Mouse (Mus musculus): ENCODE measurements around the gene Gzmk. TPM values are rescaled to one million over a fixed set of nuclear protein-coding genes. Genes with fewer than 3 reads are reported as not detected.
"Not testable (repeated sequence)": the region's sequence is repeated elsewhere in the genome, so short reads cannot be mapped to it uniquely, and the experiment has no call there.

Gzmk gene
- total RNA-seq (2021): not detected in 2 replicates
- long read RNA-seq, experiment 1, partial matches to known transcripts: 0 of 1 reads
- long read RNA-seq, experiment 1, other reads (novel, unspliced or antisense): 1 of 1 reads
- long read RNA-seq, experiment 2: 0 reads

DNA sequence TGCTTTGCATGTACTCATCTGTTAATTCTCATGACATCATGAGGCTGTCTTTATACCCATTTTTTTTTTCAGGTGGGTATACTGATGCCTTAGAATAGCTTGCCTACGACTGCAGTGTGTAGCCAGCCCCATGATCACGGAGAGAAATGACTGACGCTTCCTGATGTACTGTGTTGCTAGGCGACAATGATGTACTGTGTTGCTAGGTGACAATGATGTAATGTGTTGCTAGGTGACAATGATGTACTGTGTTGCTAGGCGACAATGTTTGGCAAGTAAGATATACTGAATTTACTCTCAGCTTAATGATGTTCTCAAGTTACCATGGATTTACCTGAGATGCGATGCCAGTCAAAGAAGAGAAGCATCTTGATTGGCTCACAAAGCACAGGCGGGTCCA lies at the start of gene Gzmk:
Gzmk (minus strand) TSS at position 98 of the 400 bp plus-strand sequence.
- no peak for DNase-seq

DNA sequence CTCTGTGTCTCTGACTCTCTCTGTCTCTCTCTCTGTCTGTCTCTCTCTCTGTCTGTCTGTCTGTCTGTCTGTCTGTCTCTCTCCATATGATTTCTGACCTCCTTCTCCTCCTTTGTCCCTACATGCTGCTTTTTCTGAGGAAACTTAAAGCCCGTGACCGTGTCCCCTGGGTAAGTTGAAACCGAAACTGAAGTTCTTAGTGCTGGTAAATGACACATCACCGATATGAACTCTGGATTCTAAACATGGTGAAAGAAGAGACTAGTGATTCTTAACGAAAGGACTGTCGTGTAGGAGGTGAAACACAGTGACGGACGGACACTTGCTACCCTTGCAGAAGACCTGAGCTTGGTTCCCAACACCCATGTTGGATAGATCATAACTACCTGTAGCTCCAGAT lies 45.5 kb upstream of the Gzmk start:
- DNase-seq: no peak

DNA sequence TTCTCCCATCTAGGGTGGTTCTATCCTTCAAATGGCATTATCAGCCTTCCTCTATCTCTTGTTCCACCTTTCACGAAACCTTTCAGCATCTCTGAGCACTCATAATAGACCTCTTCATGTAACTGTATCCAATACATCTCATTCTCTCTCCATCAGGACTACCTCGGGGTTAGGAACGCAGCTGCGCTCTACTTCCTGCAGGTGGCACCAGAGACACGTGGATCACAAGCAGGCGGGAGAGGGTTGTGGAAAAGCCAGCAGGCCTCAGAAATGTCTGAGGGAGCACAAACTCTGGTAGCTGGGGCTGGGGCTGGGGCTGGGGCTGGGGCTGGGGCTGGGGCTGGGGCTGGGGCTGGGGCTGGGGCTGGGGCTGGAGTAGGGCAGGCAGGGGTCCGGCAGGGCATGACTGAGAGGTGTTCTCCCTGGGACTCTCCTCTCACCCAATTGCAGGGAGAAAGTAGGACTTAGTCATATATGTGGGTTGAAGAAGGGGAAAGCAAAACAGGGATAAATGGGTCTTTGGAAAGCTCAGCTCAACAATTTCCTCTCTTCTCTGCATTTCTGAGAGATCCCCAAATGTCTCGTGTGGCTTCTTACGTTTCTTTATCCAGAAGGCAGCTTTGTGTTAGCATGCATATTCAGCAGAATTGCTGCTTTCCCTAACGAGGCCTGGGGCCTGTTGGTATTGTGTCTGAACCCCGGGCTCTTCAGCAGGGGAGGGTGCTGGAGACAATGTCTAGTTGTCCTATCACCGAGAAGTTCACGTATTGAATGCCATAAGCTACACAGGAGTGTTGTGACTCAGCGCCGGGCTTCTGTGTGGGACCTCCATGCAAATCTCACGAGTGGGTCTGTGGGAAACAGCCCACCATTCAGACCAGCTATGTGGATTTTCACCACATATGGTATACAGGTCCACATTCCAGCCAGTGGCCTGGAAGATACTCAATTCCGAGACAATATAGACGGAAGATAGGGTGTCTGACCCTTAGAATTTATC lies 44.4 kb upstream of the Gzmk start:
- peak; percentile 87 for DNase-seq

DNA sequence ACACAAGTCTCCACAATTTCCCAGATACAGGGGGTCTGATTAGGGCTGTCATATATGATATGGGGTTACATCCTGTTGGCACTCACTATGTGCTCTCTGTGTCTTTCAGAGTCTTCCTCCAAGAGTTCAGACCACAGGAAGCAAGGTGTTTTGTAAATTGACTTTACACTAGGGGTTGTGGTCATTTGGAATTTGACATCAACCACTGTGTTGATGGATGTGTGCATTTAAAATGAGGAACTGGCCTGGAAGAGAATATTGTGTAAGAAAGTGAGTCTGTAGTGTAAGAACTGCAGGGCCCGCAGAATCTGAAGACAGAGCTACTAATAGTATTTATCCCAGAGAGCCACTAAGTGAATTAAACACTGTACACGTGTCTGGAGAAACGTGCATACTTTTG lies 41.5 kb upstream of the Gzmk start:
- no peak for DNase-seq

DNA sequence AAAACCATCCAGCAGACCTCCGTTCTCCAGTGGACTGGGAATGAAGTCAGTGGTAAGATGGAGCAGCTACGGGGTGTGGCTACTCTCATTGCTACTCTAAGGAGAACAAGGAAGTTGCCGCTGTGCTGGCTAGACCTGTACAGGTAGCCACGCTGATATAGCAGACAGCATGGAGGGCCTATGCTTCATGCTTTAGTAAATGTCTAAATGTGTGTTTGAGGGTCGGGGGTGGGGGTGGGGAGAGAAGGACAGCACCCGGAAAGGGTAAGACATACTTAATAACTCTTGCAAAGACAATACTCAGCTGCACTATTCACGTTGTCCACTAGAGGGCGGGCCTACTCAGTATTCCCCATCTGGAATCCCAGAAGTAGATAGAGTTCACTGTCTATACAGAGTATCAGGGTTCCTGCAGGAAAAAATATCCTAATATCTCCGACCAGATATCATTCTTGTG lies 40.8 kb upstream of the Gzmk start:
- peak; percentile 82 for DNase-seq

DNA sequence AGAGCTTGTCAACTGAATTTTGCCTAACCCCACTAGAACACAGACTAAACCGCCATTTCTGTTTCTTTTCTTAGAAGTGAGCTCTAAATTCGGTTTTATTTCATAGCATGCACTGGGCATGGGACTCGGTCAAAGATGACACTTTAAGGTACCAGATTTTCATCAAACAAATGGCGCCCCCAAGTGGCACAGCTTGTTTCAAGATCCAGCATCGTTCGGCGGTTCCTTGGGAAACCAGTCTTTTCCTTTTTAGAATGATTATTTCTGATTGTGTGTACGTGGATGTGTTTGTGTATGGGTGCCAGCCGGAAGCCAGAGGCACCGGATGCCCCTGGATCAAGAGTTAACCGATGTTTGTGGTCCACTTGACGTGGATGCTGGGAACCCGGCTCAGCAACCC lies 39.5 kb upstream of the Gzmk start:
- DNase-seq: peak; percentile 65

DNA sequence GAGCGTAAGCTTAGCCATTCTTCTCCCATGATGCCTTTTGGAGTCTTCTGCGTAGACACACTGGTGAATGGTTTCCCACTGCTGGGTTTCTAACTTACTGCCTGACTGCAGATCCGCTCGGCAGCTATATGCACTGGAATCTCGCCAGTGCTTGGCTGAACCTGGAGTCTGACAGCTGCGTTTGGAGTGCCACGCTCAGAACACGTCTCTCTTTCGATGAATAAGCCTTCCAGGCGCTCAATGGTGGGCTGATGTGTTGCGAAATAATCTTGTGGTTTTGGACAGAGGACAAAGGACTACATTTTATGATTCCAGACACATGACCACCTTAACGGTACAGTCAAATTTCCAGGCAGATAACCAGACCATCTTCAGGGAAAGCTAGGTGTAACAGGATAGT lies 37.1 kb upstream of the Gzmk start:
- DNase-seq: no peak

DNA sequence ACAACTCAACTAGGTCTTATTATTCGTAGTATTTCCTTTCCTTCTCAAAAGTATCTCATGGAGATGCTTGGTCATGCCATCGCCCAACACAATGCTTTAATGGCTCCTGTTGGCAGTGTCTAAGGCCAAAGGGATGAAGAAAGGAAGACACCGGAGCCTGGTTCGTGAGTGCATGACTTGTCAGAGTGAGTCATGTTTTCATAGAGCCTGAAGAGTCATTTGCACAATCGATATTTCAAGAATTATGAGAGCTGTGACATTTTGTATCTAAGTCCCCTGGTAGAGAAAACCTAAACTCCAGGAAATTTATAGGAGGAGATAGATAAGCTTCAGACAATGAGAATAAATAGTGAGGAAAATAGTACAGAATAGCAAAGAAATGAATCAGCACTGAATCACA lies 33.5 kb upstream of the Gzmk start:
- no peak for DNase-seq

DNA sequence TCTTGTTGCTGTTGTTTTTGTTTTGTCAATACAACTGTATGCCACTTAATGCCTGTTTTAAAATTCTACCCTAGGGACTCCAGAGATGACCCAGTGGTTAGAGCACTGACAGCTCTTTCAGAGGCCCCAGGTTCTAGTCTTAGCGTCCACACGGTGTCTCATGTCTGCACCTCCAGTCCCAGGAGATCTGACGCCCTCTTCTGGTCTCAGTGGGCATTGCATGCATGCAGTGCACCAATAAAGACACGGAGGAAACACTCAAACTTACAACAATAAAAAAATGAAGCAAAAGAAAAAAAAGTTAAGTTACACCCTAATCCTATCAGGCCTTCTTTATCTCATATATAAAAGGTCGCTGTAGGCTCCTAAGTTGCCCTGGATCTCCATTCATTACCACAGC lies 31.5 kb upstream of the Gzmk start:
- peak; percentile 29 for DNase-seq

DNA sequence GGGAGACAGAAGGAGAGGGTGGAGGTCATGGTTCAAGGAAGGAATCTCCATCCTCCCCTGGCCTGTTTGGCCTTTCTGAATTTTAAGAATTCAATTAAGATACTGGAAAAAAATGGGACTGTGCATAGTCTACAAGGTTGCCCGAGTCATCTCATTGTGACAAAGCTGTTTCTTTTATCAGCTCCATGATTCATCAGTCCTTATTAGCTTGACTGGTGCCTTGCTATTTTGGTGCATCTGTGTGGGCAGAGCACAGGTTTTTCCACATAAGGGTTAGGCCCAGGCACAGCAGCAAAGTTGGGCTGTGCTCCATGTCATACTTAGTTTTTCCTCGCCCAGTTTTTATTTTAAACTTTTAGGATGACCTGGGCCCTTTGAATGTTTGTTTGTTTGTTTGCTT lies 31.1 kb upstream of the Gzmk start:
- DNase-seq: no peak

DNA sequence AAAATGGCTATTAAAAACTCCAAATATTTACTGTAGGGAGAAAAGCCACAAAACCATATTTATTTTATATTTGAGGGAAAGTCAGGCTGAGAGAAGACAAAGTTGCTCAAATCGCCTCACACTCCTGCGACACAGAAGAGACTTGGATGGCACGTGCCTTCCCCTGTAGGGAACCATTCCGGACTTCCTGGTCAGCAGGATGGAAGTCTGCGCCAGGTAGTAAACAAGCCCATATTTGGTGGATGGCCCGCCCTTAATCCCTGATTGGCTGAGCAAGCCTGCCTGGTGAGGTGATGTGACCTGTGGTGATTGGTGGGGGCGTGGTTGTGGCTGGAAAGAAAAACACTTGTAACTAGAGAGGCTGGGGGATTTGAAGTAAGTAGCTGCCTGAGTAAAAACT lies 26.9 kb upstream of the Gzmk start:
- DNase-seq: not testable (repeated sequence)

DNA sequence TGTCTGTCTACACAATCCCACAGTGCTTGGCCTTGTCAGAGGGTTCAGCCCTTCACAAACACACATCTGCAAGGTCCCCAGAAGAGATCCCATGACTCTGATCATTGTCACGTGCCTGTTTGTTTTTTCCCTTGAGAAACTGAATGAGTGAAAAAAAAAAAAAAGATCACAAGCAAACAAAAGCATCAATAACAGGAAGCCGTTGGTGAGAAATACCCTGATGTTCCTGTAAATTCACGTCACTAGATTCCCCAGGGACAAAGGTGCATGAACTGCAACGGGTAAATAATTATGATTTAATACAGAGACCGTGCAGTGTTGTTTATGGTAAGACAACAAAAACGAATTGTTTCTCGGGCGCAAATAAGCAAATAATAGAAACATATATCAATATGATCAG lies 19.3 kb upstream of the Gzmk start:
- DNase-seq: no peak

DNA sequence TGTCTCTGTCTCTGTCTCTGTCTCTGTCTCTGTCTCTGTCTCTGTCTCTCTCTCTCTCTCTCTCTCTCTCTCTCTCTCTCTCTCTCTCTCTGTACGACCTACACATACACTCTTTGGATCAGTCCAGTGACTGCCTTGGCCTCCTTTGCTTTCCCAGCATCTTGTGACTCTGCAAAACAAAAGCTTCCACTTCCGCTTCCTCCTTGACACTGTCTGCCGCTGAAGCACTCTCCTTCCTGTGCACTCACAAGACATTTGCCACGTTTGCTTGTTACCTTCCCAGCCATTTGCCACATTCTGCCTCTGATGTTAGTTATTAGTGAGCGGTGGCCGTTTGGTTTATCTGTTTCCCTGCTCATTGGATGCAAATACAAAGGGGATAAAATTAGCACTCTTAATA lies 16.4 kb upstream of the Gzmk start:
- no peak for DNase-seq

DNA sequence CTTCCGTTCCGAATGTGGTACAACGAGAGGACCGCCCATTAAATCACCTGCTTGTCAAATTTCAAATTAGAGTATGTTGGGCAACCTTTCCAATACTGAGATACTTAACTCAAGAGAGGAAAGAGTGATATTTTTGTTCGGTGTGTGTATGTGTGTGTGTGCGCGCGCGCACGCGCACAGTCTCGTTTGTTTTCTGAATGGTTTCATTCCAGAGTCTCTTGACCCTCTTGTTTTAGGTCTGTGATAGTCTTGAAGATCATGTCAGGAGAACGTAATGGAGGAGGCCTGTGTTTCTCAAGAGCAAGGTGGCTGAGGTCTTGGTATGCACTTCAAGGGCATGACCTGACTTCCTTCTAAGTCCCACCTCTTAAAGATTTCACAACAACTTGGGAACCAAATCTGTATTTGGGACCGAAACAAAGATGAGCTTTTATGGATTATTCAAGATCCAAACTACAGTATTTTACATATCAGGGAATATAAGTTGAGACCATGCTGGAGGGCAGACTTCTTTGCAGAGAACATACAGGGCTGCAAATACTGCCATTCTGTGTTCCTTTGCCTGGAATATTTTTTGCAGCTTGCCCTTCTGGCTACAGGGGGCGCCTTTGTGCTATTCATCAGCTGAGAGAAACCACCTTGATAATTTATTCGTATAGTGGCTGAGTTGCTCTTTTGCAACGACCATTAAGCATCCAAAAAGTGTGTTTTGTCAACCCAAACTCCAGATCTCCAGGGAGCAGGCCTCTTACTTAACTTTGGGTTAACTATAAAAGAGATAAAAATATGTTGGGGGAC lies 2.2 kb upstream of the Gzmk start:
- no peak for DNase-seq

DNA sequence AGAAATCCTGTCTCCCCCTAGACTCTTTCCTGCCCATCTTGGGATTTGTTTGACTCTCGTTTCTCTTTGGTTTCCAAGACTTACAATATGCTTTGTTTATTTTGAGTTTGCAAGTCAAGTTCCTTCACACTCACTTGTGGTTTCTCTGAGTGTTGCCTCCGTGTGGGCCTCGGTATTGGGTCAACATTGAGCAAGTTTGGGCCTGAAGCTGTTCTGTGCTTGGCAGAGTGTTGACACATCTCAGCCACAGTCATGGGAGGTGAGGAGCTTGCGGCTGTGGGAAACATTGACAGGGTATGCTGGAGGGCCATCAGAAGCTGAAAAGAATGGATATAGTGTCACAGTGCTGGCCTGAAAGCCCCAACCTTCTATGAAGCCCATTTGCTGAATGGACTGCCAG lies 1.4 kb upstream of the Gzmk start:
- DNase-seq: no peak

DNA sequence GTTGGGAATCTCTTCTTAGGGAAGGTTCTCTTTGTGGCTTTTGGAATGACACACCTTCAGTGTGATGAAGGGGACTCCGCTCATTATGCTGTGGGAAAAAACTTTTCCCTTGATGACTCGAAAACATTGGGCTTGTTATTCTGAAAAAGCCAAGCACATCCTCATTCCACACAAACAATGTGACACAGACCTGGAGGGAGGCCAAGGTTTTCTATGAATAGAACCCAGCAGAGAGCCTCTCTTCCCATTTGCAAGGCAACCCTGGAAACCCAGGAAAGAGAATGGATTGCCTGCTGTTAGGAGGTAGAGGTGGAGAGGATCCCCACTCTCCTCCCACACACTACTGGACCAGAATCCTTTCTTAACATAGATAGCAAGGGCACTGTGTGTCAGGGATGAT lies 1.6 kb downstream of the Gzmk start:
- peak; percentile 83 for DNase-seq

DNA sequence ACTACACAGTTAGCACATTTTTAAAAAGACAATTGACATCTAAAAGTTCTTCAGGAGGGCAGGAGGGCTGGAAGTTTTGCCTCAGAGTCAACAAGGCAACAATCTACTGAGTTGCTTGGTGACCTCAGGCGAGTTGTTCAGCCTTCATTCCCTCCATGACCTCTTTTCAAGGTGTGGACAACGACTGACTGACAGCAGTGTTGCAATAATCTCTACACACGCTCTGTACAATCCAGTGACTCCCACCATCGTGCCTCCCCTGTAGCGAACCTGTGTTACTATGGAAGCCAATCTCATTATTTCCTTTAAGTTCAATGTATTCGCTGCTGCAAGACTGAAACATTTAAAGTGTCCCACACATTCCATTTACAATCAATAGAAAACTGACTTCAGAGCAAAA lies 3.9 kb downstream of the Gzmk start:
- no peak for DNase-seq

DNA sequence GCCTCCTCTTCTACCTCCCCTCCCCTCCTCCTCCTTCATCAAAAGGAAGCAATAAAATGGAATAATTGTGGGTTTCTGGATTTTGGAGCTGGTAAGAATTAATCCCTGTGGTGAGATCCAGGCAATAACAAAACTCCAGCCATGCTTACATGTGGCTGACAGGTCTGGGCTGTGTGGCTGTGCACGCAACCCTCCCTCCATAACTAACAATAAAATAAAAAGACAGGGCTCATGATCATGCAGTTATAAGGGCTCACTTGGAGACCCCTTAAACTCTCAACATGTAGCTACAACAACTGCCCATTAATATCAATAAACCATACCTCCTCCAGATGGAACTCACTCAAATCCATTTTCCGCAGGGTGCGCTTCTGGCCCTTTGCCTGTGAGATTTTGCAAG lies 11.8 kb downstream of the Gzmk start:
- DNase-seq: no peak

DNA sequence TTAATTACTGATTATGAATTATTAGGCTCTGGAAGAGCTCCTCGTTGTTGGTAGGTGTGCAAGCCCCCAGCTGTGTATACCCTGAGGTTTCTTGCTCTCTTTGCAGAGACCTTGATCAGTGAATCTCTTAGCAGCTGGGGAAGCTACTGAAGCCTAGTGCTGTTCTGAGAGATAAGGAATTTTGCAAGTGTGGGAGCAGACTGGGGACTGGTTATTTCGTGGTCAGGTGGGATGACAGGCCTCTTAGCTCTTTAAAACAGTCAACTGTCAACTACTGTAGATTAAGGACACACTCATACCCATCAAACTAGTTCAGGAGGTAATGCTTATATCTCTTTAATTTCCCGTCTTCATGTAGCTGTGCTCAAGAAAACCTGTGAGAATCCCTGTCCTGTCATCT lies 13.3 kb downstream of the Gzmk start:
- DNase-seq: no peak

DNA sequence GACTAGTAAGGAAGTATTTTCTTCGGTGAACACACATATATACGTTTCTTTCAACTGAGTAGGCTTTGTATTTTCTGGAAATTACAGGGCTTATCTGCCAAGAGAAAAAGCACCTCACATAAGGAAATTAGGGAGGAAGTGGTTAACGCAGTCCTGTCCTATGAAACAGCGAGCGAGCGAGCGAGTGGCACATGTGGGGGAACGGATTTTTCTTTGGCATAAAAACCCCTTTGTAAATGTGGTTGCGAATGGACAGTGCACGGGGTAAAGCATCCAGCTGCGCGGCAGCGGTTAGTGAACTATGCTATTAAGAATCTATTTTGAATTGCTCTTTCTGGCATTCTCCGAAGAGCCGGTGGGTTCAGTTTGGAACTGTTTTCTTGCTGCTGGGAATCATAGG lies 14.4 kb downstream of the Gzmk start:
- DNase-seq: no peak

DNA sequence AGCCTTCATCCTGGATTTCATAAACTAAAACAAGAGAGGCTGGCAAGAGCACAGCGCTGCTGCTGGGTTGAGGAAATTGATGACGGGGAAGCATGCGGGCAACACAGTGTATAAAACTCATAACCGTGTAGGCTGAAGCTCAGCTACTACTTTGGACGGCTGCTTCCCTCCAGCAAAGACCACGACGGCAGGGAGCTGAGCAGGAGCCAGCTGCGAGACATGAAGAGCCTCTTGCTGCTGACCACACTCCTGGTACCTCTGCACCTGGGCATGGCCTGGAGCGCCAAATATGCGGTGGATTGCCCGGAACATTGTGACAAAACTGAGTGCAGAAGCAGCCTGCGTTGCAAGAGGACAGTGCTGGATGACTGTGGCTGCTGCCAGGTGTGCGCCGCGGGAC lies 16.1 kb downstream of the Gzmk start, which contains the start of gene Esm1:
Esm1 (plus strand) TSS at position 36 of the 400 bp plus-strand sequence.
- DNase-seq: no peak

DNA sequence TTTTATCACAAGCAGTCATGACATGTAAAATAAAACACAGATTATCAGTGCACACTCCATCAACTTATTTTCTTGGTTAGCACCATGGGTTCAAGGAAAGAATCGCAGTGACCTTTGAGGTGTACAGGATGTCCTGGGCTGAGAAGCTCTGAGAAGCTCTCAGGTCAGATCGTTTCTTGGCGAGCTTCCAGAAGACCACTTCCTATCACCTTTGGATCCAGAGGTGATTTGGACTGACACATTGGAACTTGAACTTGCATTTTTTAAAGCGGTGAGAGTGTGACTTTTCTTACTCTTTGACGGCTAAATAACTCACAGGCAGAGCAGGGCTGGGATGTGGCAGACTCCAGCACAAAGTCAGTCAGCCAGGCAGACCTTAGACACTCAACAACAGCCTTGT lies 20.4 kb downstream of the Gzmk start:
- no peak for DNase-seq

DNA sequence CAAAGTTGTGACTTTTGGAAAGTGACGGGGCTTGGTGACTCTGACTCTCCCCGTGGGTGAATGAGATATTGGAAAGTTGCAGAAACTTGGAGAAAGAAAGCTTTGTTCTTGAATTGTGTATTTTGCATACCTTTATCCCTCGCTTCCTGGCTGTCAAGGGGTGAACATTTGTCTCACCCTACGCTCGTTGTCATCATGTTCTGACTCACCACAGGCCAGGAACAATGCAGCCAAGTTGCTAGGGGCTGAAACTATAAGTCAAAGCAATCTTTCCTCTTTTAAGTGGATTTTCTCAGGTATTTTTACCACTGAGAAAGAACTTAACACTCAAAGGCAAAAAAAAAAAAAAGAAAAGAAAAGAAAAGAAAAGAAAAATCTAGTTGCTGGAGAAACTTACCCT lies 22.6 kb downstream of the Gzmk start:
- DNase-seq: no peak

All from adrenal gland, postnatal 14 days (tissue).